Comparison of ENCODE assay signal across 8 mouse cellular contexts in the genomic region with DNA sequence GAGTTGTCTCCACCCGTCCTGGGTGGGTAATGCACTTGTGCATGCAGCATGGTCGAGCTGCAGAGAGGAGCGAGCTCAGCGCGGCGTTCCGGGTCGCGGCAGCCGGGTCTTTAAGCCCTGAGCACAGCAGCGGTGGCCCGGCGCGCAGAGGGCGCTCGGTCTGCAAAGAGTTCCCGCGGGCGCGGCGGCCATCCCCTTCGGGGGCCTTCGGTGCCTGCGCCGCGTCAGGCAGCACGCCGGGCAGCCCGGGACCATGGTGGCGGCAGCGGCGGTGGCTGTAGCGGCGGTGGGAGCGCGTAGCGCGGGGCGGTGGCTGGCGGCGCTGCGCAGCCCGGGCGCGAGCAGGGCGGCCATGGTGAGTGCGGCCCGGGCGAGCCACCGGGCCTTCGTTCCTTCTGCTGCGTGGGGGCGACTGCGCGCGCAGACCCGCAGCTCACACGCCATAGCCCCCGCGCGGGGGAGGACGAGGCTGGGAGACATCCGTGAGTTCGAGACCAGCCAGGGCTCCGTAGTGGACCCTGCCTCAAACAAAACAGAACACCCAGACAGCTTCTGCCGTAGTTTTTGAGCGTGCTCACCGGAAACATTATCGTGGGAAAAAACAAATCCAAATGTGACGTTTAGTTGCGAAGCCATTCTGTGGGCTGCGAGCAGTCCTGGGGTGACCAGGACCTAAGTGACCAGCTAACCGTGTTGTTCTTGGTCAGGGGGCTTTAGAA. TPM values are rescaled to one million over a fixed set of nuclear protein-coding genes. Genes with fewer than 3 reads are reported as not detected.
A peak's percentile ranks its signal among the peaks of the same experiment; 100 is the strongest.
DNase-seq lines count a peak whose midpoint lies in the region; ATAC-seq lines count a peak whose summit lies in the region.

Pcbd2 (plus strand) TSS at position 249 of the 719 bp plus-strand sequence.

- H3K4me3 ChIP-seq in hindbrain, embryonic 15.5 days, result peak within 1 kb of the TSS; percentile 65

- H3K27ac ChIP-seq in hindbrain, embryonic 15.5 days (replicated peaks), result peak within 1 kb of the TSS; percentile 97

- DNase-seq in ZHBTc4 (ENCODE audit: low read depth, low spot score), result peak; percentile 87
- DNase-seq in cerebellum, postnatal 4 days (ENCODE audit: low spot score in 2 of 2), result peak; percentile 66 to 83
- peak; percentile 82 for DNase-seq in gastrocnemius, adult 18-20 months (ENCODE audit: low spot score)
- DNase-seq in layer of hippocampus, postnatal 36 days, result peak; percentile 81 to 84
- peak; percentile 87 for DNase-seq in lung, postnatal 25 days (ENCODE audit: low spot score)
- DNase-seq in retina, adult 2 months (ENCODE audit: low read depth, low spot score), result peak; percentile 64
- DNase-seq in thymus, postnatal 36 days, result peak; percentile 88 to 93

- H3K4me2 ChIP-seq in hindbrain, embryonic 15.5 days, result peak within 1 kb of the TSS; percentile 68

- peaks cover 24% of the 10 kb centered on the region; the same call in 1 of the 2 replicates for H3K36me3 ChIP-seq in hindbrain, embryonic 15.5 days

- WGBS in hindbrain, embryonic 15.5 days, result under 1% methylated on average over 71 of the region's 73 CpGs

- no peaks in the 10 kb centered on the region for H3K9me3 ChIP-seq in hindbrain, embryonic 15.5 days

- H3K9ac ChIP-seq in hindbrain, embryonic 15.5 days, result peak within 1 kb of the TSS; percentile 70

- H3K27me3 ChIP-seq in hindbrain, embryonic 15.5 days, result no peaks in the 10 kb centered on the region

- ATAC-seq in hindbrain, embryonic 15.5 days (ENCODE audit: low FRiP score, low read depth), result peak; percentile 91

- H3K4me1 ChIP-seq in hindbrain, embryonic 15.5 days (replicated peaks), result peaks cover 7% of the 10 kb centered on the region

RNA-seq across cellular contexts. Expression of gene Pcbd2, which starts in this region (rescaled TPM):
- total RNA-seq in gastrocnemius, adult 18-20 months (2021), result 10 to 100 TPM; 20.7 to 21.5 TPM
- 22.5 and 27.3 TPM in 2 replicates for polyA plus RNA-seq in hindbrain, embryonic 15.5 days (2015; fragmentation: Nextera tagmentation; extraction: Ambion mirVana)
- 10 to 100 TPM; 32.5 to 35.4 TPM for total RNA-seq in layer of hippocampus, postnatal 36 days (2021)

Comparison
In these comparisons a context has a peak if more than half of its experiments do, and no peak if none do; other contexts are left out.
1. Peak in every context shown above with its lines: DNase-seq, ATAC-seq, H3K4me3 ChIP-seq and H3K27ac ChIP-seq.